Mouse (Mus musculus): ENCODE results near the gene Slc16a7. TPM values are rescaled to one million over a fixed set of nuclear protein-coding genes. Genes with fewer than 3 reads are reported as not detected.

Gene Slc16a7
- 10.1 and 10.2 TPM in 2 replicates for polyA plus RNA-seq (2015; fragmentation: Nextera tagmentation; extraction: Ambion mirVana)

- Histone ChIP-seq H3K4me3 (replicated peaks; ENCODE audit: low read length) (peak within 1 kb of the TSS; percentile 77), H3K9ac (ENCODE audit: low read length) (peak within 1 kb of the TSS; percentile 85), H3K9me3 (replicated peaks; ENCODE audit: control insufficient read depth, low read length) (no peaks in the 10 kb centered on the region), H3K36me3 (ENCODE audit: control insufficient read depth, insufficient read depth, low read length) (no peaks in the 10 kb centered on the region), H3K4me1 (ENCODE audit: control insufficient read depth, insufficient read depth, low read length) (peaks cover 7% of the 10 kb centered on the region; the same call in 1 of the 2 replicates), H3K27me3 (ENCODE audit: control insufficient read depth, insufficient read depth, low read length) (no peaks in the 10 kb centered on the region), H3K4me2 (ENCODE audit: low read depth, low read length) (peak within 1 kb of the TSS; percentile 83), H3K27ac (ENCODE audit: low read length) (peak within 1 kb of the TSS; percentile 75)
- 1% methylated on average over 64 of the region's 67 CpGs for WGBS
- ATAC-seq (ENCODE audit: insufficient read depth, low FRiP score): peak; percentile 93
Measured at GRCm38 (mm10) chr10:125388876-125389786, at the start of gene Slc16a7. Gene Slc16a7 (minus strand): TSS chr10:125389465.

- no peaks in the 10 kb centered on the region for H3K4me1 ChIP-seq (ENCODE audit: control insufficient read depth, insufficient read depth, low read length)
- no peak overlapping the region for H3K27ac ChIP-seq (ENCODE audit: low read length)
- no peak overlapping the region for H3K4me3 ChIP-seq (replicated peaks; ENCODE audit: low read length)
- H3K9me3 ChIP-seq (replicated peaks; ENCODE audit: control insufficient read depth, low read length): no peaks in the 10 kb centered on the region
- H3K9ac ChIP-seq (ENCODE audit: low read length): no peak overlapping the region
- no peak for ATAC-seq (ENCODE audit: insufficient read depth, low FRiP score)
- no peak overlapping the region for H3K4me2 ChIP-seq (ENCODE audit: low read depth, low read length)
- WGBS: 76% methylated on average over 6 of the region's 6 CpGs
- no peaks in the 10 kb centered on the region for H3K27me3 ChIP-seq (ENCODE audit: control insufficient read depth, insufficient read depth, low read length)
- H3K36me3 ChIP-seq (ENCODE audit: control insufficient read depth, insufficient read depth, low read length): no peaks in the 10 kb centered on the region
Measured at GRCm38 (mm10) chr10:125418795-125419194, 29.5 kb upstream of the Slc16a7 start.

GRCm38 (mm10) chr10:125399796-125400195 is 10.5 kb upstream of the Slc16a7 start:
- H3K9ac ChIP-seq (ENCODE audit: low read length): no peak overlapping the region
- H3K4me1 ChIP-seq (ENCODE audit: control insufficient read depth, insufficient read depth, low read length): no peaks in the 10 kb centered on the region
- H3K4me2 ChIP-seq (ENCODE audit: low read depth, low read length): no peak overlapping the region
- H3K9me3 ChIP-seq (replicated peaks; ENCODE audit: control insufficient read depth, low read length): no peaks in the 10 kb centered on the region
- no peak overlapping the region for H3K27ac ChIP-seq (ENCODE audit: low read length)
- 85% methylated on average over 4 of the region's 4 CpGs for WGBS
- no peak for ATAC-seq (ENCODE audit: insufficient read depth, low FRiP score)
- H3K27me3 ChIP-seq (ENCODE audit: control insufficient read depth, insufficient read depth, low read length): no peaks in the 10 kb centered on the region
- no peak overlapping the region for H3K4me3 ChIP-seq (replicated peaks; ENCODE audit: low read length)
- H3K36me3 ChIP-seq (ENCODE audit: control insufficient read depth, insufficient read depth, low read length): no peaks in the 10 kb centered on the region

- no peak overlapping the region for H3K9ac ChIP-seq (ENCODE audit: low read length)
- H3K36me3 ChIP-seq (ENCODE audit: control insufficient read depth, insufficient read depth, low read length): no peaks in the 10 kb centered on the region
- H3K27ac ChIP-seq (ENCODE audit: low read length): peak overlapping the region; percentile 75; the same call in 1 of the 2 replicates
- H3K9me3 ChIP-seq (replicated peaks; ENCODE audit: control insufficient read depth, low read length): no peaks in the 10 kb centered on the region
- no peak for ATAC-seq (ENCODE audit: insufficient read depth, low FRiP score)
- H3K4me1 ChIP-seq (ENCODE audit: control insufficient read depth, insufficient read depth, low read length): peaks cover 7% of the 10 kb centered on the region; the same call in 1 of the 2 replicates
- H3K4me2 ChIP-seq (ENCODE audit: low read depth, low read length): peak overlapping the region; percentile 83; the same call in 1 of the 2 replicates
- no peaks in the 10 kb centered on the region for H3K27me3 ChIP-seq (ENCODE audit: control insufficient read depth, insufficient read depth, low read length)
- 66% methylated on average over 6 of the region's 6 CpGs for WGBS
- H3K4me3 ChIP-seq (replicated peaks; ENCODE audit: low read length): peak overlapping the region; percentile 77
Measured at GRCm38 (mm10) chr10:125390011-125390410, 746 bp upstream of the Slc16a7 start.

- no peaks in the 10 kb centered on the region for H3K36me3 ChIP-seq (ENCODE audit: control insufficient read depth, insufficient read depth, low read length)
- H3K4me2 ChIP-seq (ENCODE audit: low read depth, low read length): peak overlapping the region; percentile 83
- WGBS: 21% methylated on average over 7 of the region's 7 CpGs
- peaks cover 7% of the 10 kb centered on the region; the same call in 1 of the 2 replicates for H3K4me1 ChIP-seq (ENCODE audit: control insufficient read depth, insufficient read depth, low read length)
- H3K27ac ChIP-seq (ENCODE audit: low read length): peak overlapping the region; percentile 75
- H3K27me3 ChIP-seq (ENCODE audit: control insufficient read depth, insufficient read depth, low read length): no peaks in the 10 kb centered on the region
- H3K9ac ChIP-seq (ENCODE audit: low read length): peak overlapping the region; percentile 85
- H3K9me3 ChIP-seq (replicated peaks; ENCODE audit: control insufficient read depth, low read length): no peaks in the 10 kb centered on the region
- ATAC-seq (ENCODE audit: insufficient read depth, low FRiP score): no peak
- H3K4me3 ChIP-seq (replicated peaks; ENCODE audit: low read length): peak overlapping the region; percentile 77
Measured at GRCm38 (mm10) chr10:125388481-125388875, 787 bp downstream of the Slc16a7 start.

DNA sequence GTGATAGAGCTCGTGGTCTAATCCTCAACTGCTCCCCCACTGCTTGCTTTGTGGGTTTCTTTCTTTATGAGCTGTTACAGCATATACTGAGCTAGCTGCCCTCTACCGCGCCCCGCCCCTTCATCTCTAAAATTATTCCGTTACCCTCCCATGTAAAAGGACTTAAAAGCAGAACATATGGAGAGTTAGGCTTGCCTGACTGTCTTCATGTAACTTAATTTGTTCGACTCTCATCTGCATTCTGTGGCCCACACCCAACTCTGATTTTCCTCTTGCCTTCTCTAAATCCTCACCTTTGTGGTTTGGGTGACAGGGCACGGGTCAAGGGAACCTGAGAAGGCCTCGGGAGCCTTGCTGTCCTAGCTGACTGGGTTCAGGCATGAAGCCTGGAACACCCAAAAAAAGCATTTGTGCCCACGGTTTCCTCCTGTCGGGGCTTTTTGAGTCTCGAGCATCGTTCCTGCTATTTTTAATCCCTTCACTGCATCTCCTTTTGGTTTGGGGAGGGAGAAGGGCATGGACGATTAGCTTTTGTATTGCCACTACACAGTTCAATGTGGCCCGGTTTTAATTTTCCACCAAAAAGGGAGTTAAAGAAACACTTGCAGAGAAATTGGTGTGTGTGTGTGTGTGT is 1.4 kb downstream of the Slc16a7 start:
- Histone ChIP-seq H3K4me1 (ENCODE audit: control insufficient read depth, insufficient read depth, low read length) (peaks cover 7% of the 10 kb centered on the region; the same call in 1 of the 2 replicates), H3K4me3 (replicated peaks; ENCODE audit: low read length) (0 out of 2 replicates have a peak overlapping the region, but pooled peaks have one; percentile 5), H3K27ac (ENCODE audit: low read length) (no peak overlapping the region), H3K27me3 (ENCODE audit: control insufficient read depth, insufficient read depth, low read length) (no peaks in the 10 kb centered on the region), H3K4me2 (ENCODE audit: low read depth, low read length) (peak overlapping the region; percentile 83), H3K9me3 (replicated peaks; ENCODE audit: control insufficient read depth, low read length) (no peaks in the 10 kb centered on the region), H3K9ac (ENCODE audit: low read length) (peak overlapping the region; percentile 11; the same call in 1 of the 2 replicates), H3K36me3 (ENCODE audit: control insufficient read depth, insufficient read depth, low read length) (no peaks in the 10 kb centered on the region)
- 51% methylated on average over 14 of the region's 14 CpGs for WGBS
- no peak for ATAC-seq (ENCODE audit: insufficient read depth, low FRiP score)

DNA sequence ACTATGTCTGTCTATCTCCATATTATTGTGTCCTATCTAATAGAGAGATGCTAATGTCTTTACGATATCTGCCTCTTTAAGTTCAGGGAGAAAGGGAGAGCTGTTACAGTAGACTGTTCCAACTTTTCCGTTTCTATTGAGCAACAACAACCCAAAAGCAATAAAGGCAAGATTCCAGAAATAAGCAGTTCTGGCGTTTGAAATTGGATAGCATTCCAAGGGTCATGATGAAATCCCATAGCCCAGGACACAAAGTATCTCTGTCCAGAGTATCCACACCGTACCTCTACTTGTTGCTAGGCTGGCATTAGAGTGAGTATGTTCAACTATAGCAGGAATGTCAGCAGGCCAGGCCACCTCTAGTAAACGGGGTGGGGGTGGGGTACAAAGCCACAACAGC is 13.7 kb downstream of the Slc16a7 start:
- Histone ChIP-seq H3K4me1 (ENCODE audit: control insufficient read depth, insufficient read depth, low read length) (0 out of 2 replicates have a peak, but pooled peaks cover 4% of the 10 kb centered on the region), H3K27me3 (ENCODE audit: control insufficient read depth, insufficient read depth, low read length) (no peaks in the 10 kb centered on the region), H3K4me2 (ENCODE audit: low read depth, low read length) (no peak overlapping the region), H3K4me3 (replicated peaks; ENCODE audit: low read length) (no peak overlapping the region), H3K9ac (ENCODE audit: low read length) (no peak overlapping the region), H3K9me3 (replicated peaks; ENCODE audit: control insufficient read depth, low read length) (no peaks in the 10 kb centered on the region), H3K27ac (ENCODE audit: low read length) (no peak overlapping the region), H3K36me3 (ENCODE audit: control insufficient read depth, insufficient read depth, low read length) (no peaks in the 10 kb centered on the region)
- WGBS: 71% methylated on average over 5 of the region's 5 CpGs
- ATAC-seq (ENCODE audit: insufficient read depth, low FRiP score): no peak

- no peaks in the 10 kb centered on the region for H3K27me3 ChIP-seq (ENCODE audit: control insufficient read depth, insufficient read depth, low read length)
- H3K4me2 ChIP-seq (ENCODE audit: low read depth, low read length): no peak overlapping the region
- H3K9me3 ChIP-seq (replicated peaks; ENCODE audit: control insufficient read depth, low read length): no peaks in the 10 kb centered on the region
- no peak overlapping the region for H3K4me3 ChIP-seq (replicated peaks; ENCODE audit: low read length)
- WGBS: 88% methylated on average over 13 of the region's 13 CpGs
- H3K27ac ChIP-seq (ENCODE audit: low read length): no peak overlapping the region
- H3K4me1 ChIP-seq (ENCODE audit: control insufficient read depth, insufficient read depth, low read length): 0 out of 2 replicates have a peak, but pooled peaks cover 4% of the 10 kb centered on the region
- no peak overlapping the region for H3K9ac ChIP-seq (ENCODE audit: low read length)
- H3K36me3 ChIP-seq (ENCODE audit: control insufficient read depth, insufficient read depth, low read length): no peaks in the 10 kb centered on the region
- ATAC-seq (ENCODE audit: insufficient read depth, low FRiP score): no peak
Measured at GRCm38 (mm10) chr10:125372666-125373065, 16.6 kb downstream of the Slc16a7 start.

DNA sequence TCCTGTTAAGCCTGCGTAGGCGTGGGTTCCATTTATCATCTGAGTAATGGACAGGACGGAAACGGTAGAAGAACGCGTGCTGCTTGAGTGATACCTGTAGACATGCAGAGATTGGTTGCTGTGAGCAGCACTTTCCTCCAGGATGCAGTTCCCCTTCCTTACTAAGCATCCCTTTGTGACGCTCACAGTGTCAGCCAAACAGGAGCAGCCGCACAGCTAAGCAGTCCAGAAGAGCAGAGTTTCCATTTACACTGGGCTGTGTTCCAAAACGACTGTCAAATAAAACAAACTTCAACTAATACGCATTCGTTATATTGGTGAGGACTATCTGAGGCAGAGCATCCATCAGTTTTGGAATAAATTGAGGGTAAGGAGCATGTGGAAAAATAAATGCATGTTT is 17.8 kb downstream of the Slc16a7 start:
- no peak for ATAC-seq (ENCODE audit: insufficient read depth, low FRiP score)
- Histone ChIP-seq H3K27ac (ENCODE audit: low read length) (no peak overlapping the region), H3K4me2 (ENCODE audit: low read depth, low read length) (no peak overlapping the region), H3K4me1 (ENCODE audit: control insufficient read depth, insufficient read depth, low read length) (0 out of 2 replicates have a peak, but pooled peaks cover 4% of the 10 kb centered on the region), H3K36me3 (ENCODE audit: control insufficient read depth, insufficient read depth, low read length) (no peaks in the 10 kb centered on the region), H3K9ac (ENCODE audit: low read length) (no peak overlapping the region), H3K27me3 (ENCODE audit: control insufficient read depth, insufficient read depth, low read length) (no peaks in the 10 kb centered on the region), H3K4me3 (replicated peaks; ENCODE audit: low read length) (no peak overlapping the region), H3K9me3 (replicated peaks; ENCODE audit: control insufficient read depth, low read length) (no peaks in the 10 kb centered on the region)
- WGBS: 51% methylated on average over 11 of the region's 11 CpGs
